Comparison of ENCODE assay signal across 15 mouse cellular contexts in the genomic region with DNA sequence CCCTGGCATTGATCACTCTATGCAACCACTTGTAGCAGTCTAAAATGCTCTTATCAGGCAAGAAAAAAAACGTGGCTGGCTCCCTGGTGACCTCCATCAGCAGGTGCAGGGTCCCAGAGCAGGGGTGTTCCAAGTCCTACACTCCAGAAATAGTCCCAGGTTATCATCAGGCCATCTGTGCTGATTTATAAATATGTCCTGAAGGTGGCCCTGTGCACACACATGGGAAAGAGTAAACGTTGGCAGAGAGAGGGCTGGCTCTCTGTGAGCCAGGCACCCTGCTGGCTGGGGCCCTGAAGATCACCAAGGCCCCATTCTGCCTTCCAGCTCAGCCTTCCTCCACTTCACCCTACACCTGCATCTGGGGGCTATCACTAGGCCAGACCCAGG. TPM values are rescaled to one million over a fixed set of nuclear protein-coding genes. Genes with fewer than 3 reads are reported as not detected.
DNase-seq lines count a peak whose midpoint lies in the region; ATAC-seq and TF ChIP-seq lines count a peak whose summit lies in the region.
"Had no signal": no experiment of that assay in that cellular context is flagged by ENCODE, and none has a peak within 500 bp of the region (broad histone marks: within the 10 kb centered on the region; RNA-seq: fewer than 3 reads in every experiment).

No protein-coding gene starts in this region.

- H3K4me1 ChIP-seq in intestine, embryonic 15.5 days (replicated peaks), result peaks cover 8% of the 10 kb centered on the region
- H3K4me1 ChIP-seq in hindbrain, embryonic 10.5 days (replicated peaks), result peaks cover 9% of the 10 kb centered on the region
- H3K4me1 ChIP-seq: midbrain, embryonic 12.5 days had no signal

- in situ Hi-C loops in Patski (cut with MboI; ENCODE audit: low pct_unique_long_range_greater_than_20kb), result loop anchor here (5.0 kb wide), 1 partner anchor 122 kb away; no protein-coding TSS in a partner anchor

- no peak overlapping the region for H3K9ac ChIP-seq in intestine, embryonic 15.5 days
- H3K9ac ChIP-seq: forebrain, embryonic 15.5 days; midbrain, embryonic 12.5 days had no signal

- peak; percentile 56 for DNase-seq in gastrocnemius, adult 2 months
- no peak for DNase-seq in gastrocnemius, postnatal 36 days
- DNase-seq in kidney, adult 9 months, result peak; percentile 36
- no peak for DNase-seq in kidney, postnatal 14 days
- no peak for DNase-seq in Patski (ENCODE audit: low read depth, low spot score)
- no peak for DNase-seq in ovary, postnatal 14 days (ENCODE audit: low spot score)
- no peak for DNase-seq in hindbrain, embryonic 10.5 days (ENCODE audit: low spot score)
- DNase-seq: gastrocnemius, postnatal 14 days; left cerebral cortex, postnatal 4 days; spleen, adult 18-20 months; thymus, adult 18-20 months had no signal

- POLR2A ChIA-PET in Patski (lab: Charles Lee), result interaction anchor here (1.8 kb wide), 1 partner anchor 12 kb away, joined by 5 read pairs; no protein-coding TSS in a partner anchor

- intact Hi-C loops in gastrocnemius, adult 2 months (cut with DNase I), result no loop called here
- intact Hi-C loops in gastrocnemius, postnatal 36 days (cut with DNase I), result no loop called here

- peak overlapping the region; percentile 59 for H3K27ac ChIP-seq in gastrocnemius, adult 2 months
- no peak overlapping the region for H3K27ac ChIP-seq in intestine, embryonic 15.5 days
- no peak overlapping the region for H3K27ac ChIP-seq in hindbrain, embryonic 10.5 days
- H3K27ac ChIP-seq: forebrain, embryonic 15.5 days; hindbrain, postnatal 0 days; midbrain, embryonic 12.5 days had no signal

- WGBS in intestine, embryonic 15.5 days, result 4% methylated on average over 2 of the region's 2 CpGs
- 34% methylated on average over 2 of the region's 2 CpGs for WGBS in hindbrain, embryonic 10.5 days

- TF ChIP-seq CTCF in gastrocnemius, adult 2 months (IDR thresholded peaks at IDR 0.05), result peak; percentile 43
- TF ChIP-seq CTCF in Patski (IDR thresholded peaks at IDR 0.05), result no peak

- no peaks in the 10 kb centered on the region for H3K9me3 ChIP-seq in intestine, embryonic 15.5 days
- no peaks in the 10 kb centered on the region for H3K9me3 ChIP-seq in hindbrain, embryonic 10.5 days
- H3K9me3 ChIP-seq: forebrain, embryonic 15.5 days; midbrain, embryonic 12.5 days had no signal

- H3K27me3 ChIP-seq in Patski, result no peaks in the 10 kb centered on the region
- H3K27me3 ChIP-seq in intestine, embryonic 15.5 days (replicated peaks), result no peaks in the 10 kb centered on the region
- peaks cover 5% of the 10 kb centered on the region; the same call in 1 of the 2 replicates for H3K27me3 ChIP-seq in hindbrain, embryonic 10.5 days (ENCODE audit: insufficient read depth, poor library complexity, severe bottlenecking)
- H3K27me3 ChIP-seq: forebrain, embryonic 15.5 days; midbrain, embryonic 12.5 days had no signal

- CTCF ChIA-PET in Patski (lab: Charles Lee), result interaction anchor here (1.6 kb wide), 1 partner anchor 73 kb away, joined by 3 read pairs; no protein-coding TSS in a partner anchor

- H3K4me3 ChIP-seq in gastrocnemius, adult 2 months, result no peak overlapping the region
- H3K4me3 ChIP-seq in intestine, embryonic 15.5 days (replicated peaks), result no peak overlapping the region
- H3K4me3 ChIP-seq in hindbrain, embryonic 10.5 days, result no peak overlapping the region
- H3K4me3 ChIP-seq: forebrain, embryonic 15.5 days; midbrain, embryonic 12.5 days had no signal

- H3K36me3 ChIP-seq in intestine, embryonic 15.5 days, result no peaks in the 10 kb centered on the region
- no peaks in the 10 kb centered on the region for H3K36me3 ChIP-seq in hindbrain, embryonic 10.5 days
- H3K36me3 ChIP-seq: forebrain, embryonic 15.5 days; midbrain, embryonic 12.5 days had no signal

- H3K4me2 ChIP-seq in intestine, embryonic 15.5 days (replicated peaks), result no peak overlapping the region
- H3K4me2 ChIP-seq: forebrain, embryonic 15.5 days; midbrain, embryonic 12.5 days had no signal

- peak; percentile 29 for ATAC-seq in Patski
- ATAC-seq in intestine, embryonic 15.5 days, result peak; percentile 70
- ATAC-seq: forebrain, embryonic 15.5 days; hindbrain, postnatal 0 days had no signal

RNA-seq across cellular contexts. Expression of gene Sctr, which starts 18.4 kb away (rescaled TPM):
- 1 to 10 TPM; 2.0 to 2.1 TPM for total RNA-seq in gastrocnemius, adult 2 months (2021)
- total RNA-seq in gastrocnemius, postnatal 36 days (2021), result 1 to 10 TPM; 3.2 to 3.7 TPM
- polyA plus RNA-seq in Patski (2021), result 0.04 TPM
- 0.72 and 0.90 TPM in 2 replicates for polyA plus RNA-seq in intestine, embryonic 15.5 days (2015; fragmentation: Nextera tagmentation; extraction: Ambion mirVana)
- polyA plus RNA-seq in hindbrain, embryonic 10.5 days (2016; fragmentation: Nextera tagmentation; extraction: Ambion mirVana), result 0.30 and 0.61 TPM in 2 replicates

RNA-seq across cellular contexts. Expression of gene Cfap221, which starts 28.0 kb away (rescaled TPM):
- total RNA-seq in gastrocnemius, adult 2 months (2021), result not detected
- total RNA-seq in gastrocnemius, postnatal 36 days (2021), result not detected
- polyA plus RNA-seq in Patski (2021), result 1.0 TPM
- not detected in 2 replicates for polyA plus RNA-seq in intestine, embryonic 15.5 days (2015; fragmentation: Nextera tagmentation; extraction: Ambion mirVana)
- polyA plus RNA-seq in hindbrain, embryonic 10.5 days (2016; fragmentation: Nextera tagmentation; extraction: Ambion mirVana), result 0.37 and 0.52 TPM in 2 replicates
- total RNA-seq: gastrocnemius, postnatal 14 days; hindbrain, postnatal 0 days had no signal

RNA-seq across cellular contexts. Expression of gene Tmem37, which starts 48.8 kb away (rescaled TPM):
- 10 to 100 TPM in 1 of 2 experiments, 1 to 10 TPM in 1; 9.3 to 12.8 TPM for total RNA-seq in gastrocnemius, adult 2 months (2021)
- 10 to 100 TPM in 1 of 2 experiments, 1 to 10 TPM in 1; 8.5 to 13.7 TPM for total RNA-seq in gastrocnemius, postnatal 36 days (2021)
- 59.6 TPM for polyA plus RNA-seq in Patski (2021)
- polyA plus RNA-seq in intestine, embryonic 15.5 days (2015; fragmentation: Nextera tagmentation; extraction: Ambion mirVana), result 51.3 and 66.1 TPM in 2 replicates
- 10.0 and 10.4 TPM in 2 replicates for polyA plus RNA-seq in hindbrain, embryonic 10.5 days (2016; fragmentation: Nextera tagmentation; extraction: Ambion mirVana)

Comparison
In these comparisons a context has a peak if more than half of its experiments do, and no peak if none do; other contexts are left out.
1. DNase-seq: peak in gastrocnemius, adult 2 months (single experiment) and kidney, adult 9 months (single experiment); none in gastrocnemius, postnatal 36 days (0 of 2), kidney, postnatal 14 days (single experiment), Patski (single experiment), ovary, postnatal 14 days (single experiment) and hindbrain, embryonic 10.5 days (single experiment).